Mouse (Mus musculus) hindbrain, embryonic 11.5 days (tissue): Measurements from ENCODE around the gene Cd163. TPM values are rescaled to one million over a fixed set of nuclear protein-coding genes. Genes with fewer than 3 reads are reported as not detected.
A peak's percentile ranks its signal among the peaks of the same experiment; 100 is the strongest.
"Not testable (repeated sequence)": the region's sequence is repeated elsewhere in the genome, so short reads cannot be mapped to it uniquely, and the experiment has no call there.

ENCODE experiments used
- ATAC-seq: fragments of 200-750 bp; cut with Nextera tagmentation; 2 replicates; pipeline ENCODE4 v1.8.0; 2017; ENCODE audit warnings: mild to moderate bottlenecking, moderate TSS enrichment, moderate library complexity; ENCODE audit not compliant: low FRiP score
- DNase-seq: peaks from one replicate; pipeline ENCODE4 v3.0.0-alpha.2; 2015; ENCODE audit warnings: low spot score
- H3K27ac ChIP-seq: fragments of 300-500 bp; sonication (generic); 2 replicates; pipeline ENCODE4 v1.5.1; 2014; ENCODE audit warnings: mild to moderate bottlenecking, low read depth, low read length
- H3K27me3 ChIP-seq: fragments of 300-500 bp; sonication (generic); 2 replicates; pipeline ENCODE4 v1.6.1; 2014; ENCODE audit warnings: mild to moderate bottlenecking, low read length, moderate library complexity, mixed read lengths; ENCODE audit not compliant: control insufficient read depth, insufficient read depth
- H3K36me3 ChIP-seq: fragments of 300-500 bp; sonication (generic); 2 replicates; pipeline ENCODE4 v1.6.1; 2014; ENCODE audit warnings: mild to moderate bottlenecking, low read length, moderate library complexity, mixed read lengths; ENCODE audit not compliant: control insufficient read depth, insufficient read depth
- H3K4me1 ChIP-seq: fragments of 300-500 bp; sonication (generic); replicated peaks from 2 replicates; pipeline ENCODE4 v1.6.1; 2014; ENCODE audit warnings: low read length, mixed read lengths; ENCODE audit not compliant: control insufficient read depth, insufficient read depth
- H3K4me2 ChIP-seq: fragments of 300-500 bp; sonication (generic); replicated peaks from 2 replicates; pipeline ENCODE4 v1.6.1; 2014; ENCODE audit warnings: mild to moderate bottlenecking, low read depth, low read length
- H3K4me3 ChIP-seq: fragments of 300-500 bp; sonication (generic); 2 replicates; pipeline ENCODE4 v1.5.1; 2014; ENCODE audit warnings: low read depth, low read length
- H3K9ac ChIP-seq: fragments of 300-500 bp; sonication (generic); 2 replicates; pipeline ENCODE4 v1.6.1; 2014; ENCODE audit warnings: low read depth, low read length
- H3K9me3 ChIP-seq: fragments of 300-500 bp; sonication (generic); 2 replicates; pipeline ENCODE4 v1.6.1; 2016; ENCODE audit warnings: low read length; ENCODE audit not compliant: control insufficient read depth
- WGBS: fragments of 180-500 bp; shearing (Covaris S2); extraction: QIAGEN DNeasy Blood & Tissue Kit; methylation state at CpG from one replicate; pipeline ENCODE4 v1.1.7; 2014; 5-methylcytosine and 5-hydroxymethylcytosine counted together
- polyA plus RNA-seq: library from polyadenylated mRNA; unstranded; fragments of >200 nt; fragmentation: Nextera tagmentation; extraction: Ambion mirVana; gene quantifications from 2 replicates; pipeline ENCODE4 v1.2.1, GENCODE M21; 2014

Gene Cd163
- polyA plus RNA-seq, 1 experiment from 2014 or later, result not detected

DNA sequence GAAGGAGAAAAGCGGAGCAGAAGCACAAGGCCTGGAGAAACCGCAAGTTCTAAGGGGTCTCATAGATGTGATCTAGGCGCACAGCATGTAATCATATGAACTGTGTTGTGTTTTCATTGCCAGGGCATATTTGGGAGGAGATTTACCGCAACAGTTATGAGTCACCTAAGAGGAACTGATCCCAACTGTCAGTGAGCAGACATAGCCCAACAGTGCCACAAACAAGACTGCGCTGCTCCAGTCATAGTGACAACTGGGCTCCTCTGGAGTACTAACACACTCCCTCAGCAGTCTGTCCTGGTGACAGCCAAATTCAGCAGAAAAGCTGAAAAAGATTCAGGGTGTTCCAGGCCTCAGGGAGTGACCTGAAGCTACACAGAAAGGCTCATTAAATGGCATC is 7.1 kb upstream of the Cd163 start:
- not testable (repeated sequence) for DNase-seq, H3K9ac ChIP-seq, H3K4me2 ChIP-seq, H3K27ac ChIP-seq, H3K4me3 ChIP-seq, H3K4me1 ChIP-seq, H3K36me3 ChIP-seq, H3K27me3 ChIP-seq, H3K9me3 ChIP-seq, ATAC-seq
- WGBS, result 91% methylated on average over 4 of the region's 5 CpGs

DNA sequence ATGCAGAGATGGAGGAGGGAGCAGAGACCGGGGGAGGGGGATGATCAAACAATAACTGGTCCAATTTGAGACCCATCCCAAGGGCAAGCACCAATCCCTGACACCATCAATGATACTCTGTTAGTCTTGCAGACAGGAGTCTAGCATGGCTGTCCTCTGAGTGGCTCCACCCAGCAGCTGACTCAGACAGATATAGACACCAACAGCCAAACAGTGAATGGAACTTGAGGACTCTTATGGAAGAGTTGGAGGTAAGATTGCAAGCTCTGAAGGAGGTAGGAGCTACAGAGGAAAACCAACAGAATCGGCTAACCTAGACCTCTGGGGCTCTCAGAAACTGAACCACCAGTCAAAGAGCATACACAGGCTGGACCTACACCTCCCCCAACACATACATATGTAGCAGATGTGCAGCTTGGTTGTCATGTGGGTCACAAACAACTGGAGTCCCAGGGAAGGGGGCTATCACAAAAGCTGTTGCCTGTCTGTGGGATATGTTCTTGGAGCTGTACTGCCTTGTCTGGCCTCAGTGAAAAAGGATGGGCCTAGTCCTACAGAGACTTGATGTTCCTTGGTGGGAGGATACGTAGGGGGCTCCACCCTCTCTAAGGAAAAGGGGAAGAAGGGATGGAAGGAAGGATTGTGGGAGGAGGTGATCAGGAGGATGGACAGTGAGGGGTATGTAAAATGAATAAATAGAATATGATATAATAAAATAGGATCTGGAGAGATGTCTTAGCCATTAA is 2.8 kb upstream of the Cd163 start:
- H3K9me3 ChIP-seq, result no peaks in the 10 kb centered on the region
- ATAC-seq, result no peak
- no peaks in the 10 kb centered on the region for H3K4me1 ChIP-seq
- H3K27ac ChIP-seq, result no peak overlapping the region
- H3K36me3 ChIP-seq, result no peaks in the 10 kb centered on the region
- no peaks in the 10 kb centered on the region for H3K27me3 ChIP-seq
- no peak overlapping the region for H3K4me3 ChIP-seq
- no peak overlapping the region for H3K9ac ChIP-seq
- H3K4me2 ChIP-seq, result no peak overlapping the region
- WGBS, result 88% methylated on average over 3 of the region's 3 CpGs
- DNase-seq, result no peak

GRCm38 (mm10) chr6:124308935-124309334 is 4.5 kb downstream of the Cd163 start:
- Histone ChIP-seq H3K27ac (no peak overlapping the region), H3K9ac (no peak overlapping the region), H3K36me3 (no peaks in the 10 kb centered on the region), H3K9me3 (no peaks in the 10 kb centered on the region), H3K4me1 (no peaks in the 10 kb centered on the region), H3K27me3 (no peaks in the 10 kb centered on the region), H3K4me3 (no peak overlapping the region), H3K4me2 (no peak overlapping the region)
- DNase-seq (no peak), ATAC-seq (no peak)
- 87% methylated on average over 8 of the region's 8 CpGs for WGBS

DNA sequence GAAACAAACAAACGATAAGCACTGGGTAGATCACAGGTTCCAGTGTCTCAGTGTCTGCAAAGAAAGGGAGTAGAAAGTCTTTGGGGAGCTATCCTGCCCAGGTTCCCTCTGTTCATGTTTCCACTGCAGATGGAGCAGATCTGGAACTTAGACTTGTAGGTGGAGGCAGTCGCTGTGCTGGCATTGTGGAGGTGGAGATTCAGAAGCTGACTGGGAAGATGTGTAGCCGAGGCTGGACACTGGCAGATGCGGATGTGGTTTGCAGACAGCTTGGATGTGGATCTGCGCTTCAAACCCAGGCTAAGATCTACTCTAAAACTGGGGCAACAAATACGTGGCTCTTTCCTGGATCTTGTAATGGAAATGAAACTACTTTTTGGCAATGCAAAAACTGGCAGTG is 7.8 kb downstream of the Cd163 start:
- no peak for ATAC-seq
- 90% methylated on average over 6 of the region's 6 CpGs for WGBS
- no peaks in the 10 kb centered on the region for H3K27me3 ChIP-seq
- H3K4me1 ChIP-seq, result no peaks in the 10 kb centered on the region
- no peak overlapping the region for H3K4me3 ChIP-seq
- H3K36me3 ChIP-seq, result no peaks in the 10 kb centered on the region
- no peak overlapping the region for H3K9ac ChIP-seq
- no peak overlapping the region for H3K4me2 ChIP-seq
- H3K9me3 ChIP-seq, result no peaks in the 10 kb centered on the region
- H3K27ac ChIP-seq, result no peak overlapping the region
- no peak for DNase-seq

DNA sequence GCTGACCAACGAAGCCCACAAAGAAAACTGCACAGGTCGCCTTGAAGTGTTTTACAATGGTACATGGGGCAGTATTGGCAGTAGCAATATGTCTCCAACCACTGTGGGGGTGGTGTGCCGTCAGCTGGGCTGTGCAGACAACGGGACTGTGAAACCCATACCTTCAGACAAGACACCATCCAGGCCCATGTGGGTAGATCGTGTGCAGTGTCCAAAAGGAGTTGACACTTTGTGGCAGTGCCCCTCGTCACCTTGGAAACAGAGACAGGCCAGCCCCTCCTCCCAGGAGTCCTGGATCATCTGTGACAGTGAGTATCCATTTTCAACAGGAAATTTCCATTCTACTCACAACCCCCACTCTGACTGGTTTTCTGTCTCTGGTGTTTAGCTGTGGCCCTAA is 15.9 kb downstream of the Cd163 start:
- Histone ChIP-seq H3K9me3 (no peaks in the 10 kb centered on the region), H3K27me3 (no peaks in the 10 kb centered on the region), H3K4me2 (no peak overlapping the region), H3K4me3 (no peak overlapping the region), H3K27ac (no peak overlapping the region), H3K4me1 (no peaks in the 10 kb centered on the region), H3K9ac (no peak overlapping the region), H3K36me3 (no peaks in the 10 kb centered on the region)
- ATAC-seq, result peak; percentile 40
- 55% methylated on average over 6 of the region's 6 CpGs for WGBS
- DNase-seq, result no peak

GRCm38 (mm10) chr6:124321481-124322475 is 17.3 kb downstream of the Cd163 start:
- H3K4me2 ChIP-seq, result no peak overlapping the region
- H3K27ac ChIP-seq, result no peak overlapping the region
- H3K4me3 ChIP-seq, result no peak overlapping the region
- no peaks in the 10 kb centered on the region for H3K27me3 ChIP-seq
- no peaks in the 10 kb centered on the region for H3K4me1 ChIP-seq
- H3K9me3 ChIP-seq, result no peaks in the 10 kb centered on the region
- WGBS, result 87% methylated on average over 16 of the region's 16 CpGs
- no peak overlapping the region for H3K9ac ChIP-seq
- DNase-seq (no peak), ATAC-seq (no peak)
- H3K36me3 ChIP-seq, result no peaks in the 10 kb centered on the region

DNA sequence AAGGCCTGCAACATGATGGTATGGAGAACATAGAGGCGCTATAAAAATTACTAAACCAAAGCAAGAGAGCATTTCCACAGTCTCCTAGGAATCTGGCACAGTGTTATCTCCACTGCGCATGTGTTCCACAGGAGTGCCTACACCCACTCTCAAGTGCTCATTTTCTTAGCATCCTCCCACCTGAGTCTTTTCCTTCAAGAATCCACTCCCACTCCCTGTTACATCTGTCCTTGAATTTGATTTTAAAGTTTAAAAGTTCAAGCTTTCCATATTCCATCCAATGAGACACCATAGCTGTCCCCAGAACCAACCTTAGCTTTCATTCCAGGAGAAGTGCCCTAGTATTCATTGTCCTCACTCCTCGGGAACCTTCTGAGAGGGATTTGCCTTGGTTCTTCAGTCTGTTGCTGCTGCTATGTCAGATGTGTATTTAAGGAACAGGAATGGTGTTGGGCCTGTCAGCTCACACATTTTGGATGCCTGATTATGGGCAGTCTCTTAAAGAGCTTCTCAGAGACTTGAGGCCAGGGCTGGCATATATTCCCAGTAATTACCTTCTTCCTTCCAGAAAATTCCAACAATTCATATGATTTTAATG is 24.0 kb downstream of the Cd163 start:
- H3K4me3 ChIP-seq, result no peak overlapping the region
- DNase-seq (no peak), ATAC-seq (no peak)
- H3K9me3 ChIP-seq, result no peaks in the 10 kb centered on the region
- H3K27ac ChIP-seq, result no peak overlapping the region
- 98% methylated on average over 3 of the region's 3 CpGs for WGBS
- H3K27me3 ChIP-seq, result no peaks in the 10 kb centered on the region
- no peaks in the 10 kb centered on the region for H3K36me3 ChIP-seq
- no peak overlapping the region for H3K4me2 ChIP-seq
- H3K9ac ChIP-seq, result no peak overlapping the region
- H3K4me1 ChIP-seq, result no peaks in the 10 kb centered on the region

GRCm38 (mm10) chr6:124329622-124330021 is 25.2 kb downstream of the Cd163 start:
- DNase-seq (no peak), ATAC-seq (no peak)
- H3K9ac ChIP-seq, result no peak overlapping the region
- H3K9me3 ChIP-seq, result no peaks in the 10 kb centered on the region
- no peaks in the 10 kb centered on the region for H3K36me3 ChIP-seq
- no peak overlapping the region for H3K4me2 ChIP-seq
- H3K4me1 ChIP-seq, result no peaks in the 10 kb centered on the region
- no peak overlapping the region for H3K27ac ChIP-seq
- H3K27me3 ChIP-seq, result no peaks in the 10 kb centered on the region
- 90% methylated on average over 7 of the region's 7 CpGs for WGBS
- H3K4me3 ChIP-seq, result no peak overlapping the region
